Mouse (Mus musculus): ENCODE results near the gene Reln.

DNA sequence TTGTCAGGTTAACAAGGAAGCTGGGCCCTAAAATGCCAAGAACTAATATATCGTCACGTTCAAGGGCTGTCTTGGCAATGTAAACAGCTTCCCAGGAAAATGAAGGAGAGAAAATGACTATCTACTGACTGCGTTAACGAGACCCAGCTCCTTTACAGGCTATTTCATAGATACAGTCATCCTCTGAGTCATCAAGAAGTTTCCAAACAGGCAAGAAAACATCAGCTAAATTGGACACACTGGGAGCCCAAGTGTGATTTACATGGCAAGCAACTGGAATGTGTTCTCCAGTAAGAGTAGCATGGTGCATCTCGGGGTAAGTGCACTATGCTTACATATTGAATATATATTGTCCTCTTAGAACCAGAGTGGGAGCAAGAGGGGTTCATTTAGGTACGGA, 302.7 kb downstream of the Reln start:
- no peak for TF ChIP-seq MYOD1 (IDR thresholded peaks at IDR 0.05; ENCODE audit: control insufficient read depth in 1 of 3, insufficient read length in 2 of 3, low read depth in 2 of 3)
- TF ChIP-seq POLR2AphosphoS2 (IDR thresholded peaks at IDR 0.05; ENCODE audit: insufficient read length, low read depth) = no peak
- TF ChIP-seq POLR2A (IDR thresholded peaks at IDR 0.05; ENCODE audit: insufficient read length, low read depth) = no peak
- no peak for TF ChIP-seq TCF12 (IDR thresholded peaks at IDR 0.05; ENCODE audit: insufficient read depth, poor library complexity, severe bottlenecking)
- no peak for TF ChIP-seq CEBPB (IDR thresholded peaks at IDR 0.05; ENCODE audit: insufficient read depth, poor library complexity, severe bottlenecking)
- TF ChIP-seq MYOG (IDR thresholded peaks at IDR 0.05; ENCODE audit: control insufficient read depth in 1 of 3, insufficient read depth in 1 of 3, insufficient read length in 2 of 3, low read depth in 2 of 3) = no peak
- no peak for TF ChIP-seq E2F4 (IDR thresholded peaks at IDR 0.05; ENCODE audit: insufficient read depth)
